Mouse (Mus musculus) CH12.LX (cell line): Measurements from ENCODE around the gene Hist1h2bh. TPM values are rescaled to one million over a fixed set of nuclear protein-coding genes. Genes with fewer than 3 reads are reported as not detected.
A peak's percentile ranks its signal among the peaks of the same experiment; 100 is the strongest.
"Not testable (repeated sequence)": the region's sequence is repeated elsewhere in the genome, so short reads cannot be mapped to it uniquely, and the experiment has no call there.

Experiments
- DNase-seq: peaks from one replicate; pipeline ENCODE4 v3.0.0-alpha.2; 2013; ENCODE audit errors: extremely low read depth
- H3K27ac ChIP-seq: 2 replicates; pipeline ENCODE4 v1.5.1; 2012; ENCODE audit warnings: low read depth, mild to moderate bottlenecking, control low read depth, moderate library complexity; ENCODE audit not compliant: insufficient read depth
- H3K27me3 ChIP-seq: replicated peaks from 2 replicates; pipeline ENCODE3; 2012; ENCODE audit warnings: inconsistent platforms
- H3K36me3 ChIP-seq, 2 experiments: replicated peaks in 1 of 2; 2 replicates each; pipeline versions ENCODE3 to v1.6.1; 2012; ENCODE audit warnings: inconsistent platforms in 1 of 2, low read length in 1 of 2, mild to moderate bottlenecking in 1 of 2, mixed read lengths in 1 of 2, moderate library complexity in 1 of 2; ENCODE audit not compliant: control insufficient read depth in 1 of 2, insufficient read depth in 1 of 2
- H3K4me1 ChIP-seq, 2 experiments: 2 replicates each; pipeline ENCODE4 v1.6.1; 2012; ENCODE audit warnings: inconsistent platforms in 1 of 2, moderate library complexity in 1 of 2; ENCODE audit not compliant: insufficient read depth in 2 of 2, control insufficient read depth in 1 of 2
- H3K4me2 ChIP-seq: 2 replicates; pipeline ENCODE4 v1.6.1; 2012; ENCODE audit warnings: low read depth, mild to moderate bottlenecking, control low read depth; ENCODE audit not compliant: poor library complexity, insufficient read depth, severe bottlenecking
- H3K4me3 ChIP-seq, 3 experiments: fragments of 150-350 bp in 1 of 3; sonication (generic) in 1 of 3; replicated peaks in 1 of 3; 2 replicates each; pipeline versions ENCODE3 to v1.5.1; 2011 to 2012; ENCODE audit warnings: low read depth in 2 of 3, low read length in 2 of 3, mild to moderate bottlenecking in 2 of 3, moderate library complexity in 2 of 3, control low read depth in 1 of 3, improper control_type of control experiment in 1 of 3, inconsistent platforms in 1 of 3, mixed read lengths in 1 of 3; ENCODE audit not compliant: poor library complexity in 1 of 3
- H3K79me2 ChIP-seq: replicated peaks from 2 replicates; pipeline ENCODE4 v1.6.1; 2012; ENCODE audit warnings: mild to moderate bottlenecking, moderate library complexity; ENCODE audit not compliant: control insufficient read depth, poor library complexity, insufficient read depth, severe bottlenecking; ENCODE audit errors: extremely low read depth
- H3K9ac ChIP-seq: 2 replicates; pipeline ENCODE4 v1.6.1; 2012; ENCODE audit warnings: low read depth, mild to moderate bottlenecking, control low read depth, moderate library complexity; ENCODE audit not compliant: insufficient read depth
- H3K9me3 ChIP-seq: replicated peaks from 2 replicates; pipeline ENCODE3; 2012; ENCODE audit warnings: low read length, inconsistent platforms, mixed read lengths
- BHLHE40 ChIP-seq: IDR thresholded peaks from 2 replicates; pipeline ENCODE4 v1.6.1; 2011; ENCODE audit warnings: mild to moderate bottlenecking, low read depth, low read length, improper control_type of control experiment
- CHD1 ChIP-seq: IDR thresholded peaks from 2 replicates; pipeline ENCODE4 v1.6.1; 2012; ENCODE audit warnings: low read depth, low read length, improper control_type of control experiment, inconsistent platforms
- CTCF ChIP-seq, 2 experiments: IDR thresholded peaks in 1 of 2; conservative IDR thresholded peaks in 1 of 2; 2 replicates each; pipeline ENCODE4 v1.5.1; 2011 to 2012; ENCODE audit warnings: low read depth in 2 of 2, low read length in 2 of 2, improper control_type of control experiment in 1 of 2, inconsistent platforms in 1 of 2, mild to moderate bottlenecking in 1 of 2, moderate library complexity in 1 of 2
- E2F4 ChIP-seq: IDR thresholded peaks from 2 replicates; pipeline ENCODE4 v1.6.1; 2011; ENCODE audit warnings: low read depth, low read length, improper control_type of control experiment; ENCODE audit not compliant: insufficient replicate concordance
- ELF1 ChIP-seq: IDR thresholded peaks from 2 replicates; pipeline ENCODE4 v1.6.1; 2014; ENCODE audit warnings: low read depth, mild to moderate bottlenecking, inconsistent platforms, low read length, improper control_type of control experiment
- EP300 ChIP-seq: IDR thresholded peaks from 2 replicates; pipeline ENCODE4 v1.6.1; 2011; ENCODE audit warnings: low read length, improper control_type of control experiment
- ETS1 ChIP-seq: conservative IDR thresholded peaks from 2 replicates; pipeline ENCODE4 v1.6.1; 2012; ENCODE audit warnings: low read depth, mild to moderate bottlenecking, inconsistent platforms, low read length, improper control_type of control experiment, moderate library complexity
- HCFC1 ChIP-seq: IDR thresholded peaks from 2 replicates; pipeline ENCODE4 v1.6.1; 2012; ENCODE audit warnings: low read depth, mild to moderate bottlenecking, inconsistent platforms, low read length, improper control_type of control experiment
- IRF4 ChIP-seq: IDR thresholded peaks from 2 replicates; pipeline ENCODE4 v1.6.1; 2014; ENCODE audit warnings: low read depth, mild to moderate bottlenecking, inconsistent platforms, low read length, improper control_type of control experiment
- JUND ChIP-seq: conservative IDR thresholded peaks from 2 replicates; pipeline ENCODE4 v1.6.1; 2011; ENCODE audit warnings: low read depth, low read length, improper control_type of control experiment
- KAT2A ChIP-seq: IDR thresholded peaks from 2 replicates; pipeline ENCODE4 v1.6.1; 2012; ENCODE audit warnings: low read length, improper control_type of control experiment, inconsistent platforms; ENCODE audit not compliant: insufficient replicate concordance
- MAX ChIP-seq: IDR thresholded peaks from 2 replicates; pipeline ENCODE4 v1.6.1; 2011; ENCODE audit warnings: low read length, improper control_type of control experiment
- MAZ ChIP-seq: IDR thresholded peaks from 2 replicates; pipeline ENCODE4 v1.6.1; 2012; ENCODE audit warnings: low read depth, mild to moderate bottlenecking, inconsistent platforms, low read length, improper control_type of control experiment, moderate library complexity
- MEF2A ChIP-seq: IDR thresholded peaks from 2 replicates; pipeline ENCODE4 v1.6.1; 2014; ENCODE audit warnings: low read depth, mild to moderate bottlenecking, inconsistent platforms, low read length, improper control_type of control experiment, borderline replicate concordance
- MYC ChIP-seq: IDR thresholded peaks from 2 replicates; pipeline ENCODE4 v1.6.1; 2011; ENCODE audit warnings: low read depth, mild to moderate bottlenecking, improper control_type of control experiment, low read length
- NELFE ChIP-seq: IDR thresholded peaks from 2 replicates; pipeline ENCODE4 v1.6.1; 2011; ENCODE audit warnings: low read depth, low read length, improper control_type of control experiment
- NRF1 ChIP-seq: IDR thresholded peaks from 2 replicates; pipeline ENCODE4 v1.6.1; 2014; ENCODE audit warnings: low read depth, mild to moderate bottlenecking, inconsistent platforms, low read length, improper control_type of control experiment, moderate library complexity
- POLR2A ChIP-seq: IDR thresholded peaks from 2 replicates; pipeline ENCODE4 v1.6.1; 2011; ENCODE audit warnings: low read depth, mild to moderate bottlenecking, improper control_type of control experiment, low read length
- POLR2AphosphoS2 ChIP-seq: IDR thresholded peaks from 2 replicates; pipeline ENCODE4 v1.6.1; 2011; ENCODE audit warnings: low read depth, low read length, improper control_type of control experiment
- RAD21 ChIP-seq: IDR thresholded peaks from 2 replicates; pipeline ENCODE4 v1.6.1; 2011; ENCODE audit warnings: low read depth, mild to moderate bottlenecking, low read length, improper control_type of control experiment, moderate library complexity
- RCOR1 ChIP-seq: conservative IDR thresholded peaks from 2 replicates; pipeline ENCODE4 v1.6.1; 2012; ENCODE audit warnings: low read depth, mild to moderate bottlenecking, inconsistent platforms, low read length, improper control_type of control experiment
- SIN3A ChIP-seq: IDR thresholded peaks from 2 replicates; pipeline ENCODE4 v1.6.1; 2012; ENCODE audit warnings: low read length, improper control_type of control experiment, inconsistent platforms
- TBP ChIP-seq: conservative IDR thresholded peaks from 2 replicates; pipeline ENCODE4 v1.6.1; 2011; ENCODE audit warnings: low read depth, low read length, improper control_type of control experiment
- TCF12 ChIP-seq: IDR thresholded peaks from 2 replicates; pipeline ENCODE4 v1.6.1; 2014; ENCODE audit warnings: low read depth, mild to moderate bottlenecking, inconsistent platforms, low read length, improper control_type of control experiment
- UBTF ChIP-seq: IDR thresholded peaks from 2 replicates; pipeline ENCODE4 v1.6.1; 2012; ENCODE audit warnings: low read depth, mild to moderate bottlenecking, inconsistent platforms, low read length, improper control_type of control experiment, moderate library complexity
- USF2 ChIP-seq: conservative IDR thresholded peaks from 2 replicates; pipeline ENCODE4 v1.6.1; 2011; ENCODE audit warnings: low read depth, low read length, improper control_type of control experiment
- ZC3H11A ChIP-seq: IDR thresholded peaks from 2 replicates; pipeline ENCODE4 v1.6.1; 2012; ENCODE audit warnings: low read depth, mild to moderate bottlenecking, inconsistent platforms, low read length, improper control_type of control experiment
- ZKSCAN1 ChIP-seq: IDR thresholded peaks from 2 replicates; pipeline ENCODE4 v1.6.1; 2012; ENCODE audit warnings: low read depth, inconsistent platforms, low read length, improper control_type of control experiment, borderline replicate concordance
- ZMIZ1 ChIP-seq: IDR thresholded peaks from 2 replicates; pipeline ENCODE4 v1.6.1; 2012; ENCODE audit warnings: low read depth, mild to moderate bottlenecking, inconsistent platforms, low read length, improper control_type of control experiment
- ZNF384 ChIP-seq: IDR thresholded peaks from 2 replicates; pipeline ENCODE4 v1.6.1; 2012; ENCODE audit warnings: low read depth, low read length, improper control_type of control experiment, inconsistent platforms
- dilution Hi-C: fragments of 300-500 bp; cut with MboI; formaldehyde crosslinking; loops from 2 replicates; pipeline ENCODE4 v1.14.3; 2020; ENCODE audit warnings: low sequenced_read_pairs; ENCODE audit not compliant: extremely low pct_unique_long_range_greater_than_20kb, extremely low pct_ligation_motif_present
- in situ Hi-C: fragments of 300-500 bp; cut with MboI; formaldehyde crosslinking; loops from 3 replicates; pipeline ENCODE4 v1.14.3; 2019; ENCODE audit warnings: low sequenced_read_pairs, low pct_ligation_motif_present, low pct_unique_long_range_greater_than_20kb, mixed read lengths
- polyA plus RNA-seq: library from polyadenylated mRNA; unstranded; fragments of >175 nt; gene quantifications from 2 replicates; pipeline ENCODE4 v1.2.1, GENCODE M21; 2012; ENCODE audit warnings: low read depth; ENCODE audit not compliant: insufficient read length
- total RNA-seq, 2 experiments: library from RNA; depleted of rRNA; stranded (reverse); fragments of 300-350 nt in 1 of 2; fragments of >200 nt in 1 of 2; gene quantifications; 2 replicates each; pipeline ENCODE4 v1.2.3; 2012 to 2014

Gene Hist1h2bh
- total and polyA plus RNA-seq, 3 experiments: 0.77 to 261 (median 8.0) TPM

GRCm38 (mm10) chr13:23551146-23551834, 8.1 kb upstream of the Hist1h2bh start, which contains the start of gene Hist1h4f:
Gene Hist1h4f (minus strand): TSS chr13:23551648.
- dilution Hi-C loops: not testable (repeated sequence)
- in situ Hi-C loops: loop anchor here (25.0 kb wide), 1 partner anchor 1814 kb away; the partner anchor contains the start of gene Hist1h4j

GRCm38 (mm10) chr13:23550761-23551145, 7.6 kb upstream of the Hist1h2bh start:
- Histone ChIP-seq H3K4me1 (peaks cover 4 to 21% of the 10 kb centered on the region in 2 experiments; a peak in 3 of 4 replicates), H3K27ac (peak overlapping the region; percentile 98), H3K9me3 (no peaks in the 10 kb centered on the region), H3K9ac (peak overlapping the region; percentile 91), H3K4me2 (peak overlapping the region; percentile 84), H3K4me3 (peak overlapping the region; percentile 29 to 55 (median 30)), H3K79me2 (no peaks in the 10 kb centered on the region), H3K36me3 (no peaks in the 10 kb centered on the region), H3K27me3 (no peaks in the 10 kb centered on the region)
- DNase-seq: peak; percentile 67
- dilution Hi-C loops (no loop called here), in situ Hi-C loops (loop anchor here (25.0 kb wide), 1 partner anchor 1813 kb away; the partner anchor contains the start of gene Hist1h4j)
- TF ChIP-seq ZC3H11A (no peak), ZMIZ1 (no peak; the same call in 1 of the 2 replicates), ETS1 (no peak), BHLHE40 (no peak; the same call in 1 of the 2 replicates), HCFC1 (peak; percentile 38; the same call in 1 of the 2 replicates), ZNF384 (no peak), MAZ (no peak), JUND (no peak), E2F4 (no peak), RCOR1 (peak; percentile 83; the same call in 1 of the 2 replicates), RAD21 (no peak), CTCF (conservative IDR thresholded peaks at IDR 0.05 in 1 of 2, IDR thresholded peaks at IDR 0.05 in 1 of 2; ENCODE audit: low read depth in 2 of 2, low read length in 2 of 2) (no peak), ZKSCAN1 (no peak), NRF1 (no peak), KAT2A (no peak), MYC (peak; percentile 19; the same call in 1 of the 2 replicates), IRF4 (no peak), TCF12 (no peak), MEF2A (no peak), EP300 (no peak), USF2 (no peak), SIN3A (no peak; the same call in 1 of the 2 replicates)

More at GRCm38 (mm10) chr13:23551146-23551834, 8.1 kb upstream of the Hist1h2bh start, which contains the start of gene Hist1h4f:
- DNase-seq: peak; percentile 95
- TF ChIP-seq BHLHE40: peak; percentile 43
- peak; percentile 91 for TF ChIP-seq TCF12
- TF ChIP-seq CTCF (conservative IDR thresholded peaks at IDR 0.05 in 1 of 2, IDR thresholded peaks at IDR 0.05 in 1 of 2; ENCODE audit: low read depth in 2 of 2, low read length in 2 of 2): peak in 1 of 2 experiments; percentile 42; a peak in 2 of 4 replicates
- TF ChIP-seq TBP: peak; percentile 98
- TF ChIP-seq POLR2A: peak; percentile 99
- TF ChIP-seq IRF4: 0 out of 2 replicates have a peak, but pooled peaks have one; percentile 39
- TF ChIP-seq UBTF: peak; percentile 94
- peak; percentile 99 for TF ChIP-seq ZMIZ1
- peak; percentile 61 for TF ChIP-seq CHD1
- TF ChIP-seq NELFE: peak; percentile 100
- TF ChIP-seq RCOR1: peak; percentile 98
- peak; percentile 33; the same call in 1 of the 2 replicates for TF ChIP-seq NRF1
- peak; percentile 56; the same call in 1 of the 2 replicates for TF ChIP-seq MAX
- peak; percentile 68; the same call in 1 of the 2 replicates for TF ChIP-seq KAT2A
- TF ChIP-seq SIN3A: peak; percentile 56
- TF ChIP-seq ELF1: peak; percentile 69; the same call in 1 of the 2 replicates
- peak; percentile 99 for TF ChIP-seq POLR2AphosphoS2
- peak; percentile 83 for TF ChIP-seq HCFC1
- peak; percentile 100 for TF ChIP-seq E2F4
- H3K4me1 ChIP-seq: peaks cover 4 to 21% of the 10 kb centered on the region in 2 experiments; a peak in 3 of 4 replicates
- H3K4me2 ChIP-seq: peak within 1 kb of the TSS; percentile 84
- H3K9me3 ChIP-seq, H3K36me3 ChIP-seq, H3K27me3 ChIP-seq, H3K79me2 ChIP-seq: not testable (repeated sequence)
- H3K9ac ChIP-seq: peak within 1 kb of the TSS; percentile 91
- H3K4me3 ChIP-seq: peak within 1 kb of the TSS; percentile 29 to 55 (median 30)
- peak within 1 kb of the TSS; percentile 98 for H3K27ac ChIP-seq
